Mouse (Mus musculus) 3T3-L1 (cell line): ENCODE data around the gene Rbm38.
A peak's percentile ranks its signal among the peaks of the same experiment; 100 is the strongest.

ENCODE experiments used
- DNase-seq: peaks from one replicate; pipeline ENCODE4 v3.0.0-alpha.2; 2015; ENCODE audit warnings: low read depth, low spot score

Rbm38 gene

DNA sequence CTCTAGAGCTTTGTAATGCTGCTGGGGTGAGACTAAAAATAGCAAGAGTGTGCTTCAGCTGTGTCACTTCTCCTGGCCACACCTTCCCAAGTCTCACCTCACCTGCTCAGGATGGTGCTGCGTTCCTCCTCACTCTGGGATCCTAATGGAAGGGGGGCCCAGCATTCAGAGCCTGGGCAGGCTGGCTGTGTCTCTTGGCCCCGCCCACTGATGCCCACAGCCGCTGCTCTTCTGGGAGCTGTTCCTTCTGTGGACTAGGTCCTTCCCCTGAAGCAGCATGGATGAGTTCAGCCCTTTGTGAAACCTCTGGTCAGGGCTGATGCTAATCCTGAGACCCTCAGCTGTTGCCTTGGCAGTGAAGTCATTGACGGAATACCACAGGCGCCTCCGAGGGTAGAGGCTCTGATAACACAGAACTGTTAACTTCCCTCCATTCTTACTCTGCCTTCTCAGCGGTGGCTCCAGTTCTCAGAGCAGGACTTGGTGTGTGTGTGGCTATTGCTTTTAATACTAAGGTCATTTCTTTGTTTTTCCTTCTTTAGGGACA lies 5.5 kb upstream of the Rbm38 start:
- no peak for DNase-seq

DNA sequence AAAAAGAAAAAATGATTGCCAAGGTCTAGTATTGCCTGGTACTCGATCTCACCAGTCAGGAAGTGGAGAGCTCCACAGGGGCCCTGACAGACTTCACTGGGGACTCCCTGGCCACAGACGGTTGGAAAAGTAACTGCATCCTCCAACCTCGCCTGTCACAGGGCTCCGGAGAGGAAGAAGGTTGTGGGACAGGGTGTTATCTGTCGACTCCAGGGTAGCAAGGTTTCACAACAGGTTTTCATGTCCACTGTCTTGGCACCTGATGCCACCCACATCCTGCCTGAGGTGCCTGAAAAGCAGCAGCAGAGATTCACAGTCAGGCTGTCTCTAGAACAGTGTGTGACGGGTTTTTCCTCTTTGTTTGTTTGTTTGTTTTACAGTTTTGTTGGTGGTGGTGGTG lies 2.4 kb upstream of the Rbm38 start:
- DNase-seq, result no peak

DNA sequence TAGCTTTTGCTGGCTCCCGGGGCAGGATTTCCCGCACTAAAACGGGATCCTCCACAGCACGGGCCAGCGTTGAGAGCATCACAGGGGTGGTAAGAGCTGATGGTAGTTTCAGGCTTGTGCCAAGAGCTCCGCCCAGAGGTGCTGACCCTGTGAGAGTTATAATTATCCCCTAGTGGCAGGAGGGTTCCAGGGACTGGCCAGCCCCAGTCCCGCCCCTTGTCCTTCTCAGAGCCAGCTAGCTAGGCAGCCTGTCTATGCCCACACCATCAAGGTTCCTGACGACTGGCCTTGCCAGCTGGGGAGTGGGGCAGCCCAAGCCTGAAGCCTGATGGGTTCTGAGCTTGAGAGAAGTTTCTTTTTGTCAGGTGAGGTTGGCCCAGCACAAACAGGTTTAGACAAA lies 1.7 kb upstream of the Rbm38 start:
- DNase-seq, result no peak

DNA sequence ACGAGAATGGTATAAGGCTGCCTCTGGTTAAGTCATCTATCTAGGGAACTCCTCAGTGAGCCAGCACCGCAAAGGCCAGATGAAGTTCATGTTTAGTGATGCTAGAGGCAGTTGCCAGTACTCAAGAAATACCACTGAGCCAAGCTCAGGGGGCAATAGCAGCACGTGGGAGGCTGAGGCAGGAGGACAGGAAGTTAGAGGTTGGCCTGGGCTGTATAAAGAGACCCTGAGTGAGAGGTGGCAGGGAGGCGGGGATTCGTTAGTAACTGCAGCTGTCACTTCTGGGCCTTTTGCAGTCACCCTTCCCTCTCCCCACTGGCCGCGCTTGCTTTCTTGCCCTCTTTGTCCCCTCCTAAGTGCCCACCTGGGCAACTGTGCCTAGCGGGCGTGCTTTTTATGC lies 976 bp upstream of the Rbm38 start:
- DNase-seq, result no peak

DNA sequence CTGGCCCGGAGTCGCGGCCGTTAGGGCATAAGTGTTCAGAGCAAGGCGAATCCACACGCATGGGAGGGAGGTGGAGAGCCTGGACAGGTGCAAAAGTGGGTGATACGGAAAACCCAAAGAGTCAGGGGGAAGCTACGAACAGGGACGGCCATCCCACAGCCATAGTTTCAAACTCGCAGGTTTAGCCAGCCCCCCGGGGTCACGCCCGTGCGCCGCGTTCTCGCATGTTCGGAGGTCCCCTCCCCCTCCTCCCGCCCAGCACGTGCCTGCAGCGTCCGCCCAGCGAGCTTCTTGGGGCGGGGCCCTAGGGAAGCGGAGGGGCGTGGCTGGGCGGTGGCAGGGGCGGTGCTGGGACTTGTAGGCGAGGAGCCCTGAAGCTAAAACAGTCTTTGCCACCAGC lies 508 bp upstream of the Rbm38 start:
- peak; percentile 60 for DNase-seq

DNA sequence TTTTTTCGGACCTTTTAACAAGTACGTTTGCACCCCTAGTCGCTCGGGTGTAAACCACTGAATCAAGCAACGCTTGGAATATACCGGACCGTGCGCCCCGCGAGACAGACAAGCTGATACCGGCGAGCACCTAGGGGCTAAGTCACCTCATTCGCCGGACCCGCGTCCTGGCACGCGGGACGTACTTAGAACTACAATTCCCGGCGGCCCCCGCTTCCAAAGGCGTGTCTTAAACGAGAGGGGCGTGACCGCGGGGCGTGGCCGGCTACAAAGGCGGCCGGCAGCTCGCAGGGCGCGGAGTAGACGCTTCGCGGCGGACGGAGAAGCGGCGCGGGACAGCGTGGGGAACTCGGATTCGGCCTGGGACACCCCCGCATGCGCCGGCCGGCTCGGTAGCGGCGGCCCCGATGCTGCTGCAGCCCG lies 1.3 kb downstream of the Rbm38 start:
- peak; percentile 89 for DNase-seq

DNA sequence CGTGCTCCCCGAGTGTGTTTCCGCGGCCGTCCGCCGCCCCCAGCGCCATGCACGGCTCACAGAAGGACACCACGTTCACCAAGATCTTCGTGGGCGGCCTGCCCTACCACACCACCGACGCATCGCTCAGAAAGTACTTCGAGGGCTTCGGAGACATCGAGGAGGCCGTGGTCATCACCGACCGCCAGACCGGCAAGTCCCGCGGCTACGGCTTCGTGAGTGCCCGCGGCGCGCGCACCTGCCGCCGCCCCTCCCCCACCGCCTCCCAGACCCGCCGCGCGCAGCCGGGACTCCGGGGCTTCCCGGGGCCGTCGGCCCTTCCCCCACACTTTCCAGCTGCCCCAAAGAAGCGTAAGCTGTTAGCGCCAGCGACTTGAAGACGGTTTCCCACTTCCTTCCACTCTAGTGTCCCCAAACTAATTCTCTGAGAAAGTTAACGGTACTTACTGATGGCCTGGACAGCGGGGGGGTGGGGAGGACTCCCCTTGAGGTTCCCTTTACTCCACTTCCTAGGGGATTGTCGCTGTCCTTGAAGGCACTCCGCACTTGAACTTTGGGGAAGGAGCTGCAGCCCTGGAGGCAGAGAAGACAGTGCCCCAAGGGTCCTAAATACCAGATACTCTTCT lies 1.9 kb downstream of the Rbm38 start:
- no peak for DNase-seq

DNA sequence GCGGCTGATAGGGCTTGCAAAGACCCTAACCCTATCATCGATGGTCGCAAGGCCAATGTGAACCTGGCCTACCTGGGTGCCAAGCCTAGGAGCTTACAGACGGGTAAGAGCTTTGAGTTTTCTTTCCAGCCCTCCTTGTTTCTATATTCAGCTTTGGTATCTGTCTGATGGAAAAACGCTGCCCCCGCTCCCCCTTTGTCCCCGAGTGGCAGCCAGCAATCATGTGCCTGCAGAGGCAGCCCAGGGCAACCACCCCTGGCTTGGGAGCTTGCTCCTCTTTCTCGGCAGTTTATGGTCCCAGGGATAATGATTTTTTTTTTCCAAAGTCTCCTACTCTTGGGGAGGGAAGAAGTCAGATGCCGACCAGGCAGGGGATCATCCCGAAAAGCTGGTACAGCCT lies 2.5 kb downstream of the Rbm38 start:
- no peak for DNase-seq

DNA sequence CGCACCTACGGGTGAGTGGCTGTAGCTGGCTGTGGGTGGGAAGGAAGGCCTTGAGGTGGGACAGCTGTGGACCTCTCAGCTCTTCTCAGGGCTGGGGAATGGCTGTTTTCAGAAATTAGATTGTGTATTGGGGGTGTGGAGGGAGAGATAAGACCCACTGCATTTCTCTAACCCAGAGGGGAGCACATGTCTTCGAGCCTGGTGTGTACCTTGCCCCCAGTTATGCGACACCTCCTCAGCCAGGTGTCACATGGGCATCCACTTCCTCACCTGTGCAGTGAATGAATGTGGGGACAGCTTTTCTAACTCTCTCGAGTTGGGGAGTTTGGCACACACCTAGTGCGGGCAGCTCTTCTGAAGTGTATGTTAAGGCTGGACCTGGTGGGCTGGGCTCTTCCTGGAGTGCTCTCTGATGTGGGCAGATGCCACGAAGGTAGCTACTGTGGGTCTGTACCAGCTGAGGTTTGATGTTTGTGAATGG lies 3.1 kb downstream of the Rbm38 start:
- no peak for DNase-seq

DNA sequence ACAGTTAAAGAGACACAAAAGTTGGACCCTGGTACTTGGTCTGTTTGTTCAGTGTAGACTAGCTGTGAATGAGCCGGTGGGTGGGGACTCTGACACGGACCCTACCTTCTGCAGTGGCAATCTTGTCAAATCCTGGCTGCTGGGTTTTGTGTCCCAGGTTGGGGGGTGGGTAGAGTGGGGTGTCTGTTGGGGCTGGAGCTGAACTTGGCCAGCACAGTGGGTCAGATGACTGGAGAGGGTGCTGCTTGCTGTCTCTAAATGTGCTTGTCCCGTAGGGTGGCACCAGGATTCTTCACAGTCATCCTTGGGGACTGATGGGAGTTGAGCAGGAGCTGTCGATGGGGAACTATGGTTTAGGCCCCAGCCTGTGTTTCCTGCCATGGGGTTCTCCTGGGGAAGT lies 3.7 kb downstream of the Rbm38 start:
- DNase-seq, result no peak

DNA sequence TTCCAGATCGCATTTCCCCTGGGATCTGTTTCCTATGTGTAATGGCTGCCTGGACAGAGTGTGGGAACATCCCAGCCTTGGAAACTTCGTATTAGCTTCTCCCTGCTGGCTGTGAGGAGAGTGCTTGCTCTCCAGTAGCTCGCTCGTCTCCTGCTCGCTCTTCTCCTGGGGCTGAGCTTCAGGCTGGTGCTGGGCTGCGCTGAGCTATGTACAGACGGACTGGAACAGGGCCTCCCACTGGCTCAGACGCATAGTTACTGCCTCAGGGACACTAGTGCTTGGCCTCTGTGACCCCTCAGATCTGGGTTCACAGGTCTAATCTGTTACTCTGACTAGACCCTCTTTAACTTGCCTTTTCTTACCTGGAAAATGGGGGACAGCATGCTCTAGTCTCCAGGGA lies 4.1 kb downstream of the Rbm38 start:
- DNase-seq, result no peak

DNA sequence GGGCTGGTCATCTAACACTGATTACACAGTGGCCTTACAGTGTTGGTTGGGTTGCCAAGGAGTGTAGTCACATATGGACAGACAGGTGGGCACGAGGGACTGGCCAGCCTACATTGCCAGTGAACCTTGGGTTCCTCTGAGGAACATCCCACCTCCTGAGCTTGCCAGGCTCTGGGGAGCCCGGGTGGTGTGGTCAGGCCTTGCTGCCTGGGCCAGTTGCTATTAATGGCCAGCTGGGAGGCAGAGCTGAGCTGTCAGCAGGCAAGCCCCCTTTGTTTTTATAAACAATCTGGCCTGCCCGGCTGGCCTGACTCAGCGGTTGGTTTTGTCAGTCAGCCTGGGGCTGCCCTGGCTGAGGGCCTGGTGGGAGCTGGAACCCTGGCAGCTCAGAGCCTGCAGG lies 4.6 kb downstream of the Rbm38 start:
- DNase-seq, result peak; percentile 71

DNA sequence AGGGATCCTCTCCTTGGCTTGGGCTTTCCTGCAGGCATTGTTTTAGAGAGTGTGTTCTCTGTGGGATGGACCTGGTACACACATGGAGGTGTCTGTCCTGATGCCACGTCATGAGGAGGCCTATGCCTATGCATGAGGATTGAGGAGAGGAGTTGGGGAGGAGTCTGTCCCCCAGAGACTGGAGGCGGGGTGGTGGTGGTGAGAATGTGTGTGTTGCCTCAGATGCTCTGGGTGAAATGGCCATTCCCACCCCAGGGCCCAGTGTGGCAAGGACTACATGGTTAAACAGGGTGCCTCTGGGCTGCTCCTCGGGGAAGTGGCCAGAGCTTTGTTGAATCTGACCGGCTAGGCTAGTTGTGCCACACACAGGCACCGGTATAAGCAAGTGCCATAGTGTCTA lies 6.0 kb downstream of the Rbm38 start:
- DNase-seq, result no peak

DNA sequence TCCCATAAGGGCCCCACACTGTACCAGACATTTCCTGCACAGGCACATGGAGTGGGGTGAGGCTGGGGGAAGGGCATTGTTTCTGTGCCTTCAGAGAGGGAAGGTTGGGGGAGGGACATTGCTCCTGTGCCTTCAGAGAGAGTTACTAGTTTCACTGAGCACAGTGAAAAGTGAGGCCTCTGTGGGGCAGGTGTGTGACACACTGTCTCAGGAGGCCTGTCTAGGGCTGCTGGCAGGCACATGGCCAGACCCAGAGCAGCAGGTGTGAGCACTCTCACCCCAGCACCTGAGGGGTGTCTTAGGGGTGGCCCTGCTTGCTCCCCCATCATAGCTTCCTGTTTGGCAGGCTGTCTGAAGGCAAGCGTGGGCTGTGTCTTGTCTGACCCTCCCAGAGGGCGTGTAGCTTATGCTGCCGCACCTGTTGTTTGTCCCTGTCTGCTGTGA lies 6.4 kb downstream of the Rbm38 start:
- no peak for DNase-seq

DNA sequence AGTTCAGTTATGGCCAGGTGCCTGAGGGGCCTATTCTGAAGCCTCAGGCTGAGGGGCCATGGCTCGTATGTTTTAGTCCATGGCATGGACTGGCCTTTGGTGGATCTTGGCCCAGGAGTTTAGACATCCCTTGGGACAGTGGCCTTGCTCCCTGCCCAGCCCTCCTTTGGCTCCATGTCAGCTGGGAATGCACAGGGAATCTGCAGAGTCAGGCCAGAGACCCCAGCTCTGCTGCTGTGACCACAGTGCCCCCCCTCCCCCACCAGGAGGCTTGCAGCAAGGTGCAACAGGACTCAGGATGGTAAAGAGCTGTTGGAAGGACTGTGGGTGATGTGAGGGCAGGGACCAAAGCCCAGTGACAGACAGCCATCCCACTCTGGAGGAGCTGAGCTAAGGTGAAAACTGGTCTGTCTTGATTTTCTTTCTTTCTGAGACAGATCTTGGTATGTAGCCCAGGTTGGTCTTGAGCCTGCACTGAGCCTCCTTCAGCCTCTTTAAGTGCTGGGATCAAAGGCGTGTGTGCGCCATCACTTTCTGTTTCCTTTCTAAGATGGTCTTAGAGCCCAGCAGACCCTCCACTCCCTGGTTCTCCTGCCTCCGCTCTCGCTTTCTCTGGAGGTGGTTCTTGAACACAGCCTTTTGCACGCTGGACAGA lies 7.0 kb downstream of the Rbm38 start:
- DNase-seq, result no peak

DNA sequence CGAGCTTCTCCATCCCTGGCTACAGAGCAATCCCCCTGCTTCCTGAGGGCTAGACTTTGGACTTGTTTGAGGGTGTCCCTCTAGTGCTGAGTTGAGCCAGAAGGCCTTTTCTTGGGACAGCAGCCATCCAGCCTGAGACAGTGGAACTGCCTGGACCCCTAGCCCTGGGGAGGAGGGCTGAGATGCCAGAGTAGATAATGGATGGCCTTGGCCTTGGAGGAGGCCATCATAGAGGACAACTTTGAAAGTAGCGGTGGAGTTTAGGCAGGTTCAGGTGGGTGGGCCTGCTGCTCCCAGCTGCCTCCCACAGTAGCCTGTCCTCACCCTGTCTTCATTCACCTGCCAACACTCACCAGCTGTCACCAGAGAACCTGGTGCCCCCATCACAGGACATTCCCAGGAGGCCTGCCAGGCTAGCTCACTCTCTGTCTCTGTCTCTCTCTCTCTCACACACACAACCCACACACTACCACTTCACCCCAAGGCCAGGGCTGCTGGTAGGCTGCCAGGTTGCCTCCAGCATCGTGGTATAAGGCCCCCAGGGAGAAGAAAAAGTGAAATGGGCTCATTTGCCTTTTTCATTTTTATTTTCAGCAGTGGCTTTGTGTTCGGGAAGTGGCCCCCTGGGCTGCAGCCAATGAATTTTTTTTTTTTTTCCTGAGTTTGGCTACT lies 7.7 kb downstream of the Rbm38 start:
- DNase-seq, result peak; percentile 66

DNA sequence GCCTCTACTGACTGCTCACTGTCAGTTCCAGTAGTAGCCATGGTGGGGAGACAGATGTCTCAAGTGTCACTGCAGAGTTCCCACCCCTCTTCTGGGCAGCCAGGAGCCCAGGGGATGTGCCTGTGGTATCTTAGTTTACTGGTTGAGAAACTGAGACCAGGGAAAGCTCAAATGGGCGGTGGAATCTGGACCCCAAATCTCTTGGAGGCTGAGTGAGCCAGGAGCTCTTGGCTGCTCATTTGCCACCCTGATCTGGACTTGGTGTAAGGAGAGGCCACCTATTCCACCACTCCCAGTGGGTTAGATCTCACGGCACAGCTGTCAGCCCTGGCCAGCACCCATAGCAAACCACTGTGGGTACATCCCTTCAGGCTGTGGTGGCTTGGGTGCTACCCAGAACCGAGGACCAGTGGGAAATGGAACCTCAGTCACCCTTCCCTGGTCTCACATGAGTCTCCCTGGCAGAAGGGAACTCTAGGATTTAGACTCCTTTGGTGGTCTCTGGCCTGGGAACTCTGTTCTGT lies 8.3 kb downstream of the Rbm38 start:
- DNase-seq, result no peak

DNA sequence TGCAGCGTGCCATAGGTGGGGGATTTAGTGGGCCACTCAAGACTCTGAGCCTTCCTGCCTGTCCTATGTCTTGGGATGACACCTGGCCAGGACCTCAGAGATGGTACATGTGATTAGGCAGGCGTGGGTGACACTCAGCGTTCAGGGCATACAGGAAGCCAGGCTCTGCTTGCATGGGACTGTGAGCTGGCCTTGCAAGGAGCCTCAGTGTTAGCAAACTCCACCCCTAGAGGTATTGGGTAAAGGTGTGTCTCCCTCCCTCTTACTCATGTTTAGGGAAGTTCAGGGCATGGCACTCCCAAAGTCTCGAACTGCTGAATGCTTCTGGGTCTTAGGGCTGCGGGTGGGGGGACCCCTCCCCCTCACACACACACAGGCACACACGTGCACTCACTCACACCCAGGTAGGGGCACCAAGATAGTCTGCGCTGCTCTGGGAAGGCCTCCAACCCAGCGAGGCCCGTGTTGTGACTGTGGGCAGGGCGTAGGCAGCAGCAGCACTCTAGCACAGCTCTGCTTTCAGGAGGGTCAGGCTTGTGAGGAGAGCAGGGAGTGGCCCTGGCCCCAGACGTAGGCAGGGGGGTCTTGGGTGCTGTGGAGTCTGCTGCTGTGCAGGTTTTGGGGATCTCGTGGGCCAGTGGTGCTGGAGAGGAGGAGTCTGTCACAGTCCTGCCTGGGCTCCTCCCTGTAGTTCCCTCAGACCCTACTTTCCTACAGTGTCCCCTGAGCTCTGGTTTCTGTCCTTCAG lies 10.5 kb downstream of the Rbm38 start:
- no peak for DNase-seq

DNA sequence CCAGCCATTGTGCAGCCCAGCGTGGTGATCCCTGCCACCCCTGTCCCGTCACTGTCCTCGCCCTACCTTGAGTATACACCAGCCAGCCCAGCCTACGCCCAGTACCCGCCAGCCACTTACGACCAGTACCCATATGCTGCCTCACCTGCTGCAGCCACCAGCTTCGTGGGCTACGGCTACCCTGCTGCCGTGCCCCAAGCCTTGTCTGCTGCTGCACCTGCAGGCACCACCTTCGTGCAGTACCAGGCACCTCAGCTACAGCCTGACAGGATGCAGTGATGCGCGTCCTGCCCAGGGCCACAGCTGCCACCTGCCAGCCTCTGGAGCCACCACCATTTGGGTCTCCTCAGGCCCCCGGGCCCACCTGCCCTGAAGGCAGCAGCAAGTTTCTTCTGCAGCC lies 13.2 kb downstream of the Rbm38 start:
- DNase-seq, result no peak

DNA sequence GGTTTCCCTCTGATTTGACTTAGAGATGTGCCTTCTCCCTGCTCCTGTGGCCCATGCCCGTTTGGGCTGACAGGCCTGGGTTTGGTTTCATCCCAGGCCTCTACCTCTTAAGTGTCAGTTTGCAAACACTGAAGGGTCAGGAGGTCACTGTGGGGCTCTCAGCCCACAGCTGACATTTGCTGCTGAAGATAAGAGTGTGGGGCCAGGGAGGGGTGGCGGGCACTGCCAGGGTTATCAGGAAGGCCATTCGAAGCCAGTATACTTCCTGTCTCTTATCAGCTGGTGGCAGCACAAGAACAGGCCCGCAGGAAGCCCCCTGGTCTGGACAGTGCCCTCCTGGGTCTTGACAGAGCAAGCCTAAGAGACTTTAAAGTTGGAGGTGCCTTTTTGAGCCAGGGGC lies 14.7 kb downstream of the Rbm38 start:
- no peak for DNase-seq

DNA sequence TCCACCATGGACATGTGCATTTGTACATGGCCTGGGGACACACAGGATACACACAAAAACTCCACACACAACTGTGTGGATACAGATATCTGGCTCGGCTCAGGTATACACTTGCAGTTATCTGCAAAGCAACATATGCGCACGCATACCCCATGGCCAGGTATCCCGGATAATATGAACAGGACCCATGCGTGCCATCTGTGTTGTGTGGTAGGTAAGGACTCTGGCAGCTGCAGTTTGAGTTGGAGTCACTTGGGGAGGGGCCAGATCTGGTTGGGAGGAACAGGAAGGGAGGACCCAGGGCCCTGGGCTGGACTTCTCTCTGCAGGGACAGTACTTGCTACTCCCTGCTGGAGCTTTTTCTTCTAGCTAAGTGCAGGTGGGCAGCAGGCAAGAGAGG lies 15.4 kb downstream of the Rbm38 start:
- DNase-seq, result no peak

DNA sequence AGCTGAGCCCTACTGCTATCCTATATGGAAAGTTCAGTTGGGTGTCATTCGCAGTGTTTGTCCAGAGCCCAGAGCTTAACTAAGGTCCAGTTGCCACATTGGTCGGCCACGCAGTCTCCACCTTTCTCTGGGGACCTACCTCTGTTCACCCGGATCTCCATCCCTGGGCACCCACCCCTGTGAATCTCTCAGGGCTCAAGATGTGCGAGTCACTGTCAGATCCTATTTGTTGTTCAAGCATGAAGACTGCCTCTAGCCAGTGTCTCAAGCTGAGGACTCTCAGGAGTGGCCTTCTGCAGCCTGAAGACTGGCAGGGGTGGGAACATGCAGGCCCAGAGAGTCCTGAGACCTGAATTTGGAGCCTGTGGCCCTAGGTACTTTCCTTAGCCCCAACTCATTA lies 15.8 kb downstream of the Rbm38 start:
- DNase-seq, result no peak
